Mouse (Mus musculus) liver, embryonic 11.5 days (tissue): ENCODE data around the gene Pkdcc. TPM values are rescaled to one million over a fixed set of nuclear protein-coding genes. Genes with fewer than 3 reads are reported as not detected.

Experiments
- ATAC-seq: fragments of 200-750 bp; cut with Nextera tagmentation; replicated peaks from 2 replicates; pipeline ENCODE4 v1.8.0; 2017; ENCODE audit warnings: moderate number of reproducible peaks, mild to moderate bottlenecking, moderate TSS enrichment, moderate library complexity; ENCODE audit not compliant: low FRiP score
- DNase-seq: peaks from one replicate; pipeline ENCODE4 v3.0.0-alpha.2; 2017; ENCODE audit warnings: low spot score
- H3K27ac ChIP-seq: fragments of 300-500 bp; sonication (generic); 2 replicates; pipeline ENCODE4 v1.5.1; 2014; ENCODE audit warnings: mild to moderate bottlenecking, low read depth, low read length, control low read depth
- H3K27me3 ChIP-seq: fragments of 300-500 bp; sonication (generic); replicated peaks from 2 replicates; pipeline ENCODE4 v1.6.1; 2014; ENCODE audit warnings: low read length, mixed read lengths; ENCODE audit not compliant: control insufficient read depth, insufficient read depth
- H3K36me3 ChIP-seq: fragments of 300-500 bp; sonication (generic); 2 replicates; pipeline ENCODE4 v1.6.1; 2014; ENCODE audit warnings: mild to moderate bottlenecking, low read length, moderate library complexity, mixed read lengths; ENCODE audit not compliant: control insufficient read depth, insufficient read depth
- H3K4me1 ChIP-seq: fragments of 300-500 bp; sonication (generic); replicated peaks from 2 replicates; pipeline ENCODE4 v1.6.1; 2014; ENCODE audit warnings: low read length, mixed read lengths; ENCODE audit not compliant: control insufficient read depth, insufficient read depth
- H3K4me2 ChIP-seq: fragments of 300-500 bp; sonication (generic); 2 replicates; pipeline ENCODE4 v1.6.1; 2014; ENCODE audit warnings: mild to moderate bottlenecking, control low read depth, moderate library complexity
- H3K4me3 ChIP-seq: fragments of 300-500 bp; sonication (generic); 2 replicates; pipeline ENCODE4 v1.5.1; 2014; ENCODE audit warnings: low read depth, low read length, control low read depth
- H3K9ac ChIP-seq: fragments of 300-500 bp; sonication (generic); 2 replicates; pipeline ENCODE4 v1.6.1; 2014; ENCODE audit warnings: low read depth, low read length, control low read depth
- H3K9me3 ChIP-seq: fragments of 300-500 bp; sonication (generic); 2 replicates; pipeline ENCODE4 v1.6.1; 2016; ENCODE audit warnings: low read length, inconsistent platforms, mixed read lengths; ENCODE audit not compliant: control insufficient read depth
- WGBS: fragments of 180-500 bp; shearing (Covaris S2); extraction: QIAGEN DNeasy Blood & Tissue Kit; methylation state at CpG from one replicate; pipeline ENCODE4 v1.1.7; 2014; 5-methylcytosine and 5-hydroxymethylcytosine counted together
- polyA plus RNA-seq: library from polyadenylated mRNA; unstranded; fragments of >200 nt; fragmentation: Nextera tagmentation; extraction: Ambion mirVana; gene quantifications from 2 replicates; pipeline ENCODE4 v1.2.1, GENCODE M21; 2014

The Pkdcc gene
- polyA plus RNA-seq, 1 experiment from 2014 or later, result 19.4 TPM

DNA sequence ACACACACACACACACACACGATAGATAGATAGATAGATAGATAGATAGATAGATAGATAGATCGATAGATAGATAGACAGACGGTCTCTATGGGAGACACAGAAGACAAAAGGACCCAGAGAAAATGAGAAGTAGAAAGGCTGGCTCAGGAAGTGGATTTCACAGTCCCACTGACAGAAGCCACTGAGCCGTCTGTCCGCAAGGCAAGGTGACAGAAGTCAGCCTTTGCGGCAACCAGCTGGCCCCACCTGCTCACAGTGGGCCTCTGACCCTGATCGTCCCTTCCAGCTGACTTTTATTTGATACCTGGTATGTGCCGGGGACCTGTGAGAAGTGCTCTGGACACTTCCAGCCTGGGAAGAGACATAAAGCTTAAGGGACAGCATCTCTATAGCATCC is 57.5 kb downstream of the Pkdcc start:
- H3K4me2 ChIP-seq, result no peak overlapping the region
- no peak overlapping the region for H3K27ac ChIP-seq
- no peak overlapping the region for H3K4me3 ChIP-seq
- ATAC-seq (no peak), DNase-seq (no peak)
- no peak overlapping the region for H3K9ac ChIP-seq
- no peaks in the 10 kb centered on the region for H3K9me3 ChIP-seq
- peaks cover 34% of the 10 kb centered on the region for H3K4me1 ChIP-seq
- WGBS, result 42% methylated on average over 8 of the region's 8 CpGs
- no peaks in the 10 kb centered on the region for H3K36me3 ChIP-seq
- H3K27me3 ChIP-seq, result peaks cover 14% of the 10 kb centered on the region

DNA sequence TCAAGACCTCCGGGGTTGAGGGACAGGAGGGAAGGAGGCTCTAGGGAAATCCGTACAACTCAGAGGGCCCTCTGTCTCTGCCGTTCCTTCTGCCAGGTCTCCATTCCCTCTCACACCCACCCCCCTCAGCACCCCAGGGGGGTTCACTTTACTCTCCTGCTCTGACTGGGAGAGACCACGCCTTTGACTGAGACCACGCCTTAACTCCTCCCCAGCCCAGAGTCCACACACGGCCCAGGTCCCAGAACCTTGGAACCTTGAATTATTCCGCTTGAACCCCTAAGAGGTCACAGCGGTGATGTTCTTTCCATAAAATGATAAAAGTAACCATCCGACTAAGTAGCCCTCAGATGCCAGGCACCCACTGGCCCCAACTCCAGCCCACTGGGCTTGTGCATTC is 58.5 kb downstream of the Pkdcc start:
- DNase-seq, result no peak

DNA sequence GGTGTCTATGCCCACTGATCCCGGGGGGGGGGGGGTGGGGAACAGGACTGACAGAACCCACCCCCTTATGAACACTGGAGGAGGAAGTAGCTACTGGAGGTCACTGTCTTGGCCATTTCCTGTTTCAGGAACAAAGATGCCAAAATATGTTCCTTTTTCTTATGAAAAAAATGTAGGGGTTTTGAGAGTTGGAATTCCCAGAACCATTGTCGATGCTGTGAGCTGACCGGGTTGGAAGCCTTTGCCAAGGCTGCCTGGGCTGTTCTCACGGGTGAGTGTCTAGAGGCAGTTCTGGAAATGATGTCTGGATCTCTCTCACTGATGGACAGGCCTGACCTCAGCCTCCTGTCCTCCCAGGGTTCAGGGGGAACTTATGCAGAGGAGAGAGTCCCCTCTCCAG is 59.0 kb downstream of the Pkdcc start:
- no peak overlapping the region for H3K4me3 ChIP-seq
- peaks cover 14% of the 10 kb centered on the region for H3K27me3 ChIP-seq
- H3K27ac ChIP-seq, result no peak overlapping the region
- H3K4me2 ChIP-seq, result no peak overlapping the region; the same call in 1 of the 2 replicates
- no peak overlapping the region for H3K9ac ChIP-seq
- H3K4me1 ChIP-seq, result peaks cover 41% of the 10 kb centered on the region
- no peak for ATAC-seq
- H3K36me3 ChIP-seq, result no peaks in the 10 kb centered on the region
- no peak for DNase-seq
- 35% methylated on average over 4 of the region's 4 CpGs for WGBS
- no peaks in the 10 kb centered on the region for H3K9me3 ChIP-seq

More for the DNA sequence above, 58.5 kb downstream of the Pkdcc start:
- H3K36me3 ChIP-seq, result no peaks in the 10 kb centered on the region
- peaks cover 14% of the 10 kb centered on the region for H3K27me3 ChIP-seq
- peaks cover 37% of the 10 kb centered on the region for H3K4me1 ChIP-seq
- 16% methylated on average over 9 of the region's 9 CpGs for WGBS
- H3K9me3 ChIP-seq, result no peaks in the 10 kb centered on the region
- no peak overlapping the region for H3K9ac ChIP-seq
- no peak overlapping the region for H3K4me3 ChIP-seq
- no peak overlapping the region for H3K27ac ChIP-seq
- ATAC-seq, result no peak
- H3K4me2 ChIP-seq, result peak overlapping the region; percentile 52

Other genes with a start within 250 kb of the Pkdcc start
- gene Eml4, start 135.6 kb downstream of the Pkdcc start, polyA plus RNA-seq, result 26.2 and 28.3 TPM in 2 replicates